Mouse (Mus musculus) kidney, embryonic 14.5 days (tissue): ENCODE data around the gene Nudt21. TPM values are rescaled to one million over a fixed set of nuclear protein-coding genes. Genes with fewer than 3 reads are reported as not detected.

Source experiments
- ATAC-seq: fragments of 200-750 bp; cut with Nextera tagmentation; 2 replicates; pipeline ENCODE4 v1.8.0; 2017; ENCODE audit warnings: moderate number of reproducible peaks, mild to moderate bottlenecking, moderate TSS enrichment, moderate library complexity; ENCODE audit not compliant: low FRiP score, low TSS enrichment
- H3K27ac ChIP-seq: fragments of 300-500 bp; sonication (generic); 2 replicates; pipeline ENCODE4 v1.5.1; 2014; ENCODE audit warnings: low read depth, mild to moderate bottlenecking, low read length, moderate library complexity, mixed read lengths
- H3K27me3 ChIP-seq: fragments of 300-500 bp; sonication (generic); 2 replicates; pipeline ENCODE4 v1.6.1; 2014; ENCODE audit warnings: mild to moderate bottlenecking, low read length; ENCODE audit not compliant: control insufficient read depth, insufficient read depth
- H3K36me3 ChIP-seq: fragments of 300-500 bp; sonication (generic); 2 replicates; pipeline ENCODE4 v1.6.1; 2014; ENCODE audit warnings: low read length, mixed read lengths; ENCODE audit not compliant: control insufficient read depth, insufficient read depth
- H3K4me1 ChIP-seq: fragments of 300-500 bp; sonication (generic); 2 replicates; pipeline ENCODE4 v1.6.1; 2014; ENCODE audit warnings: low read length, mixed read lengths; ENCODE audit not compliant: control insufficient read depth, insufficient read depth
- H3K4me2 ChIP-seq: fragments of 300-500 bp; sonication (generic); replicated peaks from 2 replicates; pipeline ENCODE4 v1.6.1; 2014; ENCODE audit warnings: low read depth, mild to moderate bottlenecking, low read length
- H3K4me3 ChIP-seq: fragments of 300-500 bp; sonication (generic); 2 replicates; pipeline ENCODE4 v1.5.1; 2014; ENCODE audit warnings: mild to moderate bottlenecking, low read length
- H3K9ac ChIP-seq: fragments of 300-500 bp; sonication (generic); 2 replicates; pipeline ENCODE4 v1.6.1; 2014; ENCODE audit warnings: low read depth, mild to moderate bottlenecking, low read length, moderate library complexity
- H3K9me3 ChIP-seq: fragments of 300-500 bp; sonication (generic); 2 replicates; pipeline ENCODE4 v1.6.1; 2016; ENCODE audit warnings: low read length; ENCODE audit not compliant: control insufficient read depth
- WGBS: fragments of 180-500 bp; shearing (Covaris S2); extraction: QIAGEN DNeasy Blood & Tissue Kit; methylation state at CpG from one replicate; pipeline ENCODE4 v1.1.7; 2014; 5-methylcytosine and 5-hydroxymethylcytosine counted together
- polyA plus RNA-seq: library from polyadenylated mRNA; unstranded; fragments of >200 nt; fragmentation: Nextera tagmentation; extraction: Ambion mirVana; gene quantifications from 2 replicates; pipeline ENCODE4 v1.2.1, GENCODE M21; 2014

The Nudt21 gene
- polyA plus RNA-seq, 1 experiment from 2014 or later, result 142 TPM

DNA sequence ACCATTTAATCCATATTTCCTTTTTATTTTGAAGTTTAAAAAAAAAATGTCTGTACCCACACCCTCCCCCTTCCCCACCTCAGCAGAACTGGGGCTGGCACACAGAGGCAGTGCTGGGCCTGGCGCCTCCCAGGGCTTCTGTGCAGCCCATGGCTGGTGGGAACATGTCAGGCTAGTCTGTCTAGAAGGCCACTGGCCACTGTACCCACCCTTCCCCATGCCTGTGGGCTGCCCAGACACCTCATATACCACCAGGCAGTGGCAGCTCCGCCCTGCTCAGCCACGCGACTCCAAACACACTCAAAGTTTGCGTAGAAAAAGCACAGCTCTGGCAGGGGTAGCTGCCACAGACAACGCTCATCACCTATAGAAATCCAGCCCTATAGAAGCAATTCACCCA lies 68.5 kb downstream of the Nudt21 start:
- ATAC-seq, result peak; percentile 64; the same call in 1 of the 2 replicates
- H3K4me1 ChIP-seq, result no peaks in the 10 kb centered on the region
- H3K9ac ChIP-seq, result no peak overlapping the region
- H3K4me3 ChIP-seq, result no peak overlapping the region
- WGBS, result 62% methylated on average over 6 of the region's 6 CpGs
- H3K27me3 ChIP-seq, result no peaks in the 10 kb centered on the region
- no peaks in the 10 kb centered on the region for H3K9me3 ChIP-seq
- H3K4me2 ChIP-seq, result no peak overlapping the region
- peaks cover 20% of the 10 kb centered on the region for H3K36me3 ChIP-seq
- no peak overlapping the region for H3K27ac ChIP-seq

Other genes starting within 250 kb of the Nudt21 start
- 1.9 and 2.3 TPM in 2 replicates for gene Gnao1, start 227.1 kb downstream of the Nudt21 start, polyA plus RNA-seq
- 34.0 and 49.7 TPM in 2 replicates for gene Amfr, start 24.2 kb downstream of the Nudt21 start, polyA plus RNA-seq
- gene Ogfod1, start 167 bp upstream of the Nudt21 start, polyA plus RNA-seq, result 8.6 and 14.2 TPM in 2 replicates
- 13.8 and 16.8 TPM in 2 replicates for gene Bbs2, start 61.9 kb upstream of the Nudt21 start, polyA plus RNA-seq
- gene Mt4, start 100.2 kb upstream of the Nudt21 start, polyA plus RNA-seq, result not detected in 2 replicates
- gene Mt3, start 115.6 kb upstream of the Nudt21 start, polyA plus RNA-seq, result 0.60 and 1.7 TPM in 2 replicates
- gene Mt2, start 135.6 kb upstream of the Nudt21 start, polyA plus RNA-seq, result 58.3 and 67.5 TPM in 2 replicates
- gene Mt1, start 142.1 kb upstream of the Nudt21 start, polyA plus RNA-seq, result 123 and 166 TPM in 2 replicates
- 51.8 and 103 TPM in 2 replicates for gene Nup93, start 177.5 kb upstream of the Nudt21 start, polyA plus RNA-seq